Mouse (Mus musculus): ENCODE measurements at regions not wholly inside any gene's neighbourhood (a gene's known extent, or its start where the extent isn't known, plus 50 kb on each side); places are given as distances from the start of the nearest gene placed in this dataset.
A peak's percentile ranks its signal among the peaks of the same experiment; 100 is the strongest.

DNA sequence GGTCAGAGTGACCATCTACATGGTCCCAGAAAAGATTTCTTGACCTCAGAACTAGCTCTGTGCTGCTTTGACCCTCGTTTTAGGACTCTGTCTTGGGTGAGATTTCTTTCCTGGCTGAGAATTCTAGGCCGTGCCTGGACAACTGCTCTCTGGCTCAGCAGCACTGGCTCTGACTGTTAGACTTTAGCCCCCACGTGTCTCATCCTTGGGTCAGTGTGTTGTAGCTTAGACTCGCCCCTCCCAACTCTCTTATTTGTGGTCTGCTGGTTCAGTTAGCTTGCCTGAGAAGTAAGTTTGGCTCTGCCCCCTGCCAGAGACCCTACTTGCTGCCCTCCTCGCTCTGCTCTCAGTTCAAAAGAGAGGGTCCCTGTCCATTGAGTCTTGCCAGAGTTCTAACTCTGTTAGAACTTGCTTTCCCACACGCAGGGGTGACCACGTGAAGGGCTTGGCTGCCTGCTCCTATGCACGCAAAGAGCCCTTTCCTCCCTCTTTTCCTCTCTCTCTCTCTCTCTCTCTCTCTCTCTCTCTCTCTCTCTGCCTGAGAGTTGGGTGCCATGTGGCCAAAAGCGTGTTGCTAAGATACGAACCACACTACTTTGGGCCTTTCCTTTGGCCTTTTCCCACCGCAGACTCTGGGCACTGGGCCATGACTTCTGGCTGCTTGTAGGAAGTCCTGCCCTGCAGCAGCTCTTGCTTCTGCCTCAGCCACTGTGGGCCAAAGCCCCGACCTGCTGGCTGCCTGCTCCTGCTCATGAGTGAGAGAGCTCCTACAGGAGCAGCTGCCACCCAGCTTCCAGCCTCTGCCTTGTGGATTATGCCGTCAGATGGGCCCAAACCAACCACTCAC, 344.2 kb upstream of the Amot start:
- peak; percentile 17 to 42 for DNase-seq (ENCODE audit: inconsistent age in 2 of 2, low spot score in 1 of 2)

DNA sequence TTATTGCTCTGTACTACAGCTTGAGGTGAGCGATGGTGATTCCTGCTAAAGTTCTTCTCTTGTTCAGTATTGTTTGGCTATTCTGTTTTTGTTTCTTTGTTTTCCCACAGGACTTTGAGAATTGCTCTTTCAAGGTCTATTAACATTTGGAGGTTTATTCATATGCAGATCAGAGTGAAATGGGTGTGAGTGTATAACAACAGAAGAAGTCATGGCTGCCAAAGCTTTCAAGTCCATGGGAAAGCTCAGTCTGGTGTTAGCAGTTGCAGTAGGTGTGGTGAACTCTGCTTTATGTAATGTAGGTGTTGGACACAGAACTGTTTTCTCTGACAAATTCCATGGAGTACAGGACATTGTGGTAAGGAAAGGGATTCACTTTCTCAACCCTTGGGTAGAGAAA, 328.1 kb upstream of the Amot start:
- DNase-seq (ENCODE audit: inconsistent age in 2 of 2, low spot score in 1 of 2): no peak

GRCm38 (mm10) chrX:145812995-145813394, 308.0 kb upstream of the Amot start:
- DNase-seq (ENCODE audit: inconsistent age in 2 of 2, low spot score in 1 of 2): no peak
